Mouse (Mus musculus) liver, postnatal 0 days (tissue): ENCODE data around the gene Znrf1.

Experiments used
- CTCF ChIP-seq: sonication (generic); IDR thresholded peaks from 2 replicates; pipeline ENCODE4 v1.5.1; 2016; ENCODE audit warnings: antibody characterized with exemption, low read depth
- EP300 ChIP-seq: IDR thresholded peaks from 2 replicates; pipeline ENCODE4 v1.6.1; 2016; ENCODE audit warnings: antibody characterized with exemption, low read depth, mild to moderate bottlenecking

GRCm38 (mm10) chr8:111516451-111517035 is 19.4 kb upstream of the Znrf1 start:
- TF ChIP-seq CTCF = no peak
- TF ChIP-seq EP300 = peak; percentile 58; the same call in 1 of the 2 replicates
